Mouse (Mus musculus): ENCODE measurements around the gene Chn1.

DNA sequence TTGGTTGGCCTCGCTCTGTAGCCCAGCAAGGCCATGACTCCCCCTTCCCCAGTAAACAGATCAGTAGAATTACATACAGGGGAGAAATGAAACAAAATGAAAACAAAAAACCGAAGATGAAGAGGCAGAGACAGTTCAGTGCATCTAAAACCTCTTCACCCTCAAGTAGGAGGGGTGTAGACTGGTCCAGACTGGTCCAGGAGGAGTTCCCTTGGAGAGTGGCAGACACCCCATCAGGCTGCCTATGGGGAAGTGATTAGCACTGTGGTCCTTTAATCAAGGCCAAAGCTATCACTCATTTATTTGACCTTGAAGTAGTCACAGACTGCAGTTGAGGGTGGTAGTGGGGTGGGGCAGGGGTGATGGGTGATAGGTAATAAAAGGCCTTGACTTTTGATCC lies 170.6 kb downstream of the Chn1 start:
- no peak for TF ChIP-seq CTCF (IDR thresholded peaks at IDR 0.05; ENCODE audit: insufficient read depth, low read length)
- TF ChIP-seq POLR2A (IDR thresholded peaks at IDR 0.05; ENCODE audit: borderline replicate concordance, extremely low read depth, low read depth, low read length): no peak
